Mouse (Mus musculus): ENCODE results near the gene Il12b. TPM values are rescaled to one million over a fixed set of nuclear protein-coding genes. Genes with fewer than 3 reads are reported as not detected.

Il12b gene
- polyA plus RNA-seq (2014; fragmentation: Nextera tagmentation; extraction: Ambion mirVana) = not detected in 2 replicates

DNA sequence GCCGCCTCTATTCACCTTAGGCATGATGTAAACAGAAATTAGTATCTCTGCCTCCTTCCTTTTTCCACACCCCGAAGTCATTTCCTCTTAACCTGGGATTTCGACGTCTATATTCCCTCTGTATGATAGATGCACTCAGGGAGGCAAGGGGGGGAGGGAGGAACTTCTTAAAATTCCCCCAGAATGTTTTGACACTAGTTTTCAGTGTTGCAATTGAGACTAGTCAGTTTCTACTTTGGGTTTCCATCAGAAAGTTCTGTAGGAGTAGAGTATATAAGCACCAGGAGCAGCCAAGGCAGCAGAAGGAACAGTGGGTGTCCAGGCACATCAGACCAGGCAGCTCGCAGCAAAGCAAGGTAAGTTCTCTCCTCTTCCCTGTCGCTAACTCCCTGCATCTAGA, at the start of gene Il12b:
Il12b (plus strand) TSS at position 301 of the 400 bp plus-strand sequence.
- peak within 1 kb of the TSS; percentile 55 for H3K4me2 ChIP-seq (ENCODE audit: low read length)
- no peak for ATAC-seq
- WGBS = 80% methylated on average over 6 of the region's 6 CpGs

DNA sequence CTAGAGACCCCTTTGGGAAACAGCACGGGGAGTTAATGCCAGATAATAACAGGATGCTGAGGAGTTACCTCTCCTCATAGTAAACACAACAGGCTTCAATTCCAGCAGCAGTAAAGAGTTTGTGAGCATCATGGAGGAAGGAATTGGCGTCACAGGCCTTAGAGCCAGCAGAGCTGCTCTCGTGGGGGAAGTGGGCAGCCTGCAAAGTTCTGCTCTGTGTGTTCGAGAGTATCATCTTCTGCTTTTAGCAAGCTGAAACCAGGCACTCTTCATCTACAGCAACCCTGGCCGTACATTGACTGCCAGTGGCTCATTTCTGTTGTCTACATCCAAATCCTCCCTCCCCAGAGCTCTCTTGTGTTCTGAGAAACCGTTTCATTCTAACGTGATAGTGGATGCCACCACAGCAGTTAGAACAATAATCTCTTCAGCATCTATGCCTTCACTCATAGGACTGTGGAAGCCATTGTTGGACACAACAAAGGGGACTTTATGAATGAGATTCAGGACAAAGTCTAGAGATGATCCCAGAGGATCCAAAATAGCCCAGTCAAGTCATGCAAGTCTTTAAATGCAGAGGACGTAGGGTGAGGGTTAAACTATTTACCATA, 44.9 kb upstream of the Il12b start:
- Histone ChIP-seq H3K4me1 (ENCODE audit: control insufficient read depth, insufficient read depth, low read length) (no peaks in the 10 kb centered on the region), H3K9ac (ENCODE audit: low read length) (no peak overlapping the region), H3K4me2 (ENCODE audit: low read length) (no peak overlapping the region), H3K4me3 (ENCODE audit: low read depth, low read length) (no peak overlapping the region), H3K9me3 (replicated peaks; ENCODE audit: control insufficient read depth, low read length) (no peaks in the 10 kb centered on the region), H3K36me3 (ENCODE audit: control insufficient read depth, insufficient read depth, low read length) (no peaks in the 10 kb centered on the region), H3K27me3 (replicated peaks; ENCODE audit: control insufficient read depth, insufficient read depth, low read length) (no peaks in the 10 kb centered on the region), H3K27ac (ENCODE audit: low read depth, low read length) (no peak overlapping the region)
- ATAC-seq (no peak), DNase-seq (ENCODE audit: low spot score) (no peak)
- 81% methylated on average over 8 of the region's 8 CpGs for WGBS

More for the DNA sequence above, at the start of gene Il12b:
- Histone ChIP-seq H3K4me1 (ENCODE audit: control insufficient read depth, insufficient read depth, low read length) (peaks cover 14% of the 10 kb centered on the region), H3K27ac (ENCODE audit: low read depth, low read length) (no peak within 1 kb of the TSS), H3K27me3 (replicated peaks; ENCODE audit: control insufficient read depth, insufficient read depth, low read length) (no peaks in the 10 kb centered on the region), H3K9ac (ENCODE audit: low read length) (no peak within 1 kb of the TSS; the same call in 1 of the 2 replicates), H3K9me3 (replicated peaks; ENCODE audit: control insufficient read depth, low read length) (no peaks in the 10 kb centered on the region), H3K4me3 (ENCODE audit: low read depth, low read length) (peak within 1 kb of the TSS; percentile 21), H3K36me3 (ENCODE audit: control insufficient read depth, insufficient read depth, low read length) (no peaks in the 10 kb centered on the region)
- no peak for DNase-seq (ENCODE audit: low spot score)

DNA sequence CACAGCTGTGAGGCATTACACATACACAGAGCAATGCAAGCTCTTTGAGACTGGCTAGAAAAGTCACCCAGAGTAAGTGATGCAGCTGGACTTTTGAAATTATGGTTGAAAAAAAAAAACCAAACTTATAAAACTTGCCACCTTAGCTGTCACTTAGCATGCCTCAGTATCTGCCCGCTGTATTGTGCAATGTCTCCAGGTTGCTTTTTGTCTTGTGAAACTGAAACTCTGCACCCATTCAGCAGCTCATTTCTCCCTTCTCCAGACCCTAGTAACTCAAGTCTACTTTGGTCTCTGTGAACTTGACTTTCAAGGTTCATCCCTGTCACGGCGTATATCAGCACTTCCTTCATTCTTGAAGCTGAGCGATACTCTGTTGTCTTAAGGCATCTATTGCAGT, 43.7 kb upstream of the Il12b start:
- WGBS = 96% methylated on average over 4 of the region's 4 CpGs
- ATAC-seq (no peak), DNase-seq (ENCODE audit: low spot score) (no peak)
- Histone ChIP-seq H3K27ac (ENCODE audit: low read depth, low read length) (no peak overlapping the region), H3K9ac (ENCODE audit: low read length) (no peak overlapping the region), H3K9me3 (replicated peaks; ENCODE audit: control insufficient read depth, low read length) (no peaks in the 10 kb centered on the region), H3K27me3 (replicated peaks; ENCODE audit: control insufficient read depth, insufficient read depth, low read length) (no peaks in the 10 kb centered on the region), H3K36me3 (ENCODE audit: control insufficient read depth, insufficient read depth, low read length) (no peaks in the 10 kb centered on the region), H3K4me3 (ENCODE audit: low read depth, low read length) (no peak overlapping the region), H3K4me1 (ENCODE audit: control insufficient read depth, insufficient read depth, low read length) (no peaks in the 10 kb centered on the region), H3K4me2 (ENCODE audit: low read length) (no peak overlapping the region)

DNA sequence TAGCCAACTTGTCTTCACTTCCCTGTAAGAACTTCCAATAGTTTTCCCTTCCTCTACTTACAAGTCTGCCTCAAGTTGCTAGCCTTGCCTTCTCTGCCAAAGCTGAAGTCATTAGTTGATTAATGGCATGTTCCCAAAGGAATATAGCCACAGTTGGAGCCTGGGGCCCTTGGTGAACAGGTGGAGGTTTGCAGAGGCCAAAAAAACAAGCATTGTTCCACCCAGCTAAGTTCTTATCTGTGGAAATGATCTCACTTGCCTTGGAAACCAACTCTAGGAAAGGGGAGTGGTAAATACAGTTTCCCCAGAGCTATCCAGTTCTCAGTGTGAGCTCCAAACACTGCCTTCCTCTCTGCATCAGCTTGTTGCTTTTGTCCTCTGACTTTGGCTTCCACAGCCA, 35.3 kb upstream of the Il12b start:
- H3K27ac ChIP-seq (ENCODE audit: low read depth, low read length) = no peak overlapping the region
- no peak overlapping the region for H3K9ac ChIP-seq (ENCODE audit: low read length)
- H3K4me2 ChIP-seq (ENCODE audit: low read length) = no peak overlapping the region
- H3K27me3 ChIP-seq (replicated peaks; ENCODE audit: control insufficient read depth, insufficient read depth, low read length) = no peaks in the 10 kb centered on the region
- H3K4me3 ChIP-seq (ENCODE audit: low read depth, low read length) = no peak overlapping the region
- H3K9me3 ChIP-seq (replicated peaks; ENCODE audit: control insufficient read depth, low read length) = no peaks in the 10 kb centered on the region
- DNase-seq (ENCODE audit: low spot score) (no peak), ATAC-seq (no peak)
- H3K36me3 ChIP-seq (ENCODE audit: control insufficient read depth, insufficient read depth, low read length) = no peaks in the 10 kb centered on the region
- H3K4me1 ChIP-seq (ENCODE audit: control insufficient read depth, insufficient read depth, low read length) = no peaks in the 10 kb centered on the region

DNA sequence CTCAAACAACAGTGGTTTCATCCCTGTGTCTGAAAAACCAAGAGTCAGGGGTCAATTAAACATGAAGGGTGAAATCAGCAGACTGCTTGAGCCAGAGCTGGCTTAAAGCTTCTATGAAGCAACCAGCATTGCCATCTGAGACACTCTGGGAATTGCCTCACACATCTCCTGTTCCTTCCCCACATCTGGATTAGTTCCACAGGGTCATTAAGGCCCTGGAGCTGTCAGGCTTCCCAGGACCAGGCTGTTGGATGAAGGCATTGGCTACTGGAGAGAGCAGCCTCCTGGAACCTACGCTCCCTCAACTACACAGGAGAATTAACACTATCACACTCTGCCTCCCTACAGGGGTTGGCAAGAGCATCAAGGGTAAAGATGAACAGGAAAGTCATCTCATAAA, 32.2 kb upstream of the Il12b start:
- no peaks in the 10 kb centered on the region for H3K9me3 ChIP-seq (replicated peaks; ENCODE audit: control insufficient read depth, low read length)
- no peaks in the 10 kb centered on the region for H3K36me3 ChIP-seq (ENCODE audit: control insufficient read depth, insufficient read depth, low read length)
- 91% methylated on average over 1 of the region's 1 CpGs for WGBS
- ATAC-seq (no peak), DNase-seq (ENCODE audit: low spot score) (no peak)
- H3K27ac ChIP-seq (ENCODE audit: low read depth, low read length) = no peak overlapping the region
- no peaks in the 10 kb centered on the region for H3K27me3 ChIP-seq (replicated peaks; ENCODE audit: control insufficient read depth, insufficient read depth, low read length)
- H3K4me2 ChIP-seq (ENCODE audit: low read length) = no peak overlapping the region
- no peak overlapping the region for H3K9ac ChIP-seq (ENCODE audit: low read length)
- no peak overlapping the region for H3K4me3 ChIP-seq (ENCODE audit: low read depth, low read length)
- H3K4me1 ChIP-seq (ENCODE audit: control insufficient read depth, insufficient read depth, low read length) = no peaks in the 10 kb centered on the region

DNA sequence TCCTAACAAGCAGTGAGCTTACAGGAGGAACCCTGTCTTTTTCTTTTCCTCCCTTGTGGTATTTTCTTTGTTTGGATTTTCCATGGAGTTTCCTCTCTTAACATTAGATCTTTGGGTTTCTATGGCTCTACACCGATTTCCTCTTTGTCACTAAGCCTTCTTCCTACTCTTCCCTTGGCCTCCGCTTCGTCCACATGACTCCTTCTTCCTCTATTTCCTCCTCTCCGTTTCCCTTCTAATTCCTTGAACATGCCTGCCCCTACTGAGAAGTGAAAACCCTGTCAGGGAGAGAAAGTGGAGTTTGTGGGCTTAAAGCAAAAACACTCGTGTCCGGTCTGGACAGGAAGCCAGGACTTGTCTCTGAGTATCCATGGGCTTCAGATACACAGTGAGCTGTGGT, 27.0 kb upstream of the Il12b start:
- Histone ChIP-seq H3K9me3 (replicated peaks; ENCODE audit: control insufficient read depth, low read length) (no peaks in the 10 kb centered on the region), H3K4me2 (ENCODE audit: low read length) (no peak overlapping the region), H3K27me3 (replicated peaks; ENCODE audit: control insufficient read depth, insufficient read depth, low read length) (no peaks in the 10 kb centered on the region), H3K36me3 (ENCODE audit: control insufficient read depth, insufficient read depth, low read length) (no peaks in the 10 kb centered on the region), H3K4me3 (ENCODE audit: low read depth, low read length) (no peak overlapping the region), H3K27ac (ENCODE audit: low read depth, low read length) (no peak overlapping the region), H3K4me1 (ENCODE audit: control insufficient read depth, insufficient read depth, low read length) (no peaks in the 10 kb centered on the region), H3K9ac (ENCODE audit: low read length) (no peak overlapping the region)
- ATAC-seq (no peak), DNase-seq (ENCODE audit: low spot score) (no peak)
- WGBS = 85% methylated on average over 6 of the region's 6 CpGs

DNA sequence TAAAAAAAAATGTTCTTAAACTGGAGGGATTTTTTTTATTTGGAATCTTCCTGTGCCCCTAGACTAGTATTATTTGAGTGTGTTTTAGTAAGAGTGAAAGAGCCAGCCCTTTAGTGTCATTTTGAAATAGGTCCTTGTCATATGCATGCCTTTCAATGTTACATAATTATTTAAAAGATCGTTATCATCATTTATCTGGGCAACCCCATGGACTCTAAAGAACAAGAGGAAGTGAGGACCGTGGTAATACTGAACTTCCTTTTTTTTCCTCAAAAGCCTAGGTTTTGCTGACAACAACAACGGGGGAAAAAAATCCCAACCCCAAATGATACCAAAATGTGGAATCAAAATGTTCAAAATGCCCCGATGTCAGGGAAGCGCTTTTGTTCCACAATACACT, 22.0 kb upstream of the Il12b start:
- no peak overlapping the region for H3K27ac ChIP-seq (ENCODE audit: low read depth, low read length)
- H3K4me3 ChIP-seq (ENCODE audit: low read depth, low read length) = no peak overlapping the region
- no peaks in the 10 kb centered on the region for H3K9me3 ChIP-seq (replicated peaks; ENCODE audit: control insufficient read depth, low read length)
- no peaks in the 10 kb centered on the region for H3K27me3 ChIP-seq (replicated peaks; ENCODE audit: control insufficient read depth, insufficient read depth, low read length)
- DNase-seq (ENCODE audit: low spot score) (no peak), ATAC-seq (no peak)
- no peak overlapping the region for H3K9ac ChIP-seq (ENCODE audit: low read length)
- no peaks in the 10 kb centered on the region for H3K4me1 ChIP-seq (ENCODE audit: control insufficient read depth, insufficient read depth, low read length)
- H3K4me2 ChIP-seq (ENCODE audit: low read length) = no peak overlapping the region
- no peaks in the 10 kb centered on the region for H3K36me3 ChIP-seq (ENCODE audit: control insufficient read depth, insufficient read depth, low read length)
- WGBS = 79% methylated on average over 5 of the region's 5 CpGs

DNA sequence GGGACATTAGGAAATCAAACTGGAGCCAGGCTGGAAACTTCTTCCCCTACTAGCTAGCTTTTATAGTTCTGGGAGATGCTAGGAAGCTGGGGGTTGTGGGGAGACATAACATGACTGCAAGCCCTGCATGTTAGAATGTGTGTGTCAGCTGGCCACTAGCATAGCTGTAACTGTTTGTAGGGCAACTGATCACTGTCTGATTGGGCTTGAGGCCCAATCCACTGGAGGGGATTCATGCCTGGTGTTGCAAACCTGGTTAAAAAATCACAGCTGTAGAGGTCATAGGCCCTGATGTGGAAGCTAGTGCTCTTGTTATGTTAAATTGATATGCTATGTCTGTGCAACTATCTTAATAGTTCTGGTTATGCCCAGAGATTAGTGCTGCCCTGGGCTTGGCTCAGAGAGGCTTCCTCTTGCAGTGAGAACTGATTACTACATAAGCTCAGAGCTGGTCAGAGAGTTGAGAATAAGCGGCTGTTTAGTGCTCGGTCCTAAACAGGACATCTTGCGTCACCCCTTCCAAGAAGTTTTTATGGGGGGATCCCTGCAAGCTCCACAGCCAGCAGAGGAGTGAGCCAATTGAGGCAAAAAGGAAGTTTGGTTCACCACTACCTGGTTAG, 19.3 kb upstream of the Il12b start:
- no peaks in the 10 kb centered on the region for H3K36me3 ChIP-seq (ENCODE audit: control insufficient read depth, insufficient read depth, low read length)
- H3K9ac ChIP-seq (ENCODE audit: low read length) = no peak overlapping the region
- H3K4me2 ChIP-seq (ENCODE audit: low read length) = no peak overlapping the region
- WGBS = 94% methylated on average over 3 of the region's 3 CpGs
- ATAC-seq = no peak
- no peaks in the 10 kb centered on the region for H3K27me3 ChIP-seq (replicated peaks; ENCODE audit: control insufficient read depth, insufficient read depth, low read length)
- no peak overlapping the region for H3K4me3 ChIP-seq (ENCODE audit: low read depth, low read length)
- H3K27ac ChIP-seq (ENCODE audit: low read depth, low read length) = no peak overlapping the region
- no peak for DNase-seq (ENCODE audit: low spot score)
- H3K9me3 ChIP-seq (replicated peaks; ENCODE audit: control insufficient read depth, low read length) = no peaks in the 10 kb centered on the region
- H3K4me1 ChIP-seq (ENCODE audit: control insufficient read depth, insufficient read depth, low read length) = no peaks in the 10 kb centered on the region

DNA sequence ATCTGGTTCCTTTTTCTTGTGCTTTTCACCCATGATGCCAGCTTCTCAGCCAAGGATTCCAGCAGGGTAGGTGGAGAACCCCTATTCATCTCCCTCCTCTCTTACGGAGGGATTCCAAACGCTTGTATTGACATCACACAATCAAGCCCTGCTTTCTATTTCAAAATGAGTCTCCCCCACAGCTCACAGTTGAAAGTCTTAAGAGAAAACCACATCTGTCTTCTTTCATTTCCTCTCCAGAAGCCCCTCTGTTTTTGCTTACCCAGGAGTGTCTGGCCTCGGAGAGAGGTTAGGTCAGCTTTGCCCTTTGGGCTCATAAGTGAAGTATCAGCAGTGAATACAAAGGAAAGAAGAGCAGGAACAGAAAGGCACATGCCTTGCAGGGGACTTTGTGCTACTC, 17.7 kb upstream of the Il12b start:
- 24% methylated on average over 3 of the region's 3 CpGs for WGBS
- no peaks in the 10 kb centered on the region for H3K27me3 ChIP-seq (replicated peaks; ENCODE audit: control insufficient read depth, insufficient read depth, low read length)
- H3K36me3 ChIP-seq (ENCODE audit: control insufficient read depth, insufficient read depth, low read length) = no peaks in the 10 kb centered on the region
- no peaks in the 10 kb centered on the region for H3K4me1 ChIP-seq (ENCODE audit: control insufficient read depth, insufficient read depth, low read length)
- H3K27ac ChIP-seq (ENCODE audit: low read depth, low read length) = no peak overlapping the region
- no peak overlapping the region for H3K4me3 ChIP-seq (ENCODE audit: low read depth, low read length)
- no peak for ATAC-seq
- no peak overlapping the region for H3K4me2 ChIP-seq (ENCODE audit: low read length)
- H3K9me3 ChIP-seq (replicated peaks; ENCODE audit: control insufficient read depth, low read length) = no peaks in the 10 kb centered on the region
- no peak for DNase-seq (ENCODE audit: low spot score)
- no peak overlapping the region for H3K9ac ChIP-seq (ENCODE audit: low read length)
